Mouse (Mus musculus): Measurements from ENCODE around the gene Decr2.
A peak's percentile ranks its signal among the peaks of the same experiment; 100 is the strongest.
"Not testable (repeated sequence)": the region's sequence is repeated elsewhere in the genome, so short reads cannot be mapped to it uniquely, and the experiment has no call there.

The Decr2 gene

DNA sequence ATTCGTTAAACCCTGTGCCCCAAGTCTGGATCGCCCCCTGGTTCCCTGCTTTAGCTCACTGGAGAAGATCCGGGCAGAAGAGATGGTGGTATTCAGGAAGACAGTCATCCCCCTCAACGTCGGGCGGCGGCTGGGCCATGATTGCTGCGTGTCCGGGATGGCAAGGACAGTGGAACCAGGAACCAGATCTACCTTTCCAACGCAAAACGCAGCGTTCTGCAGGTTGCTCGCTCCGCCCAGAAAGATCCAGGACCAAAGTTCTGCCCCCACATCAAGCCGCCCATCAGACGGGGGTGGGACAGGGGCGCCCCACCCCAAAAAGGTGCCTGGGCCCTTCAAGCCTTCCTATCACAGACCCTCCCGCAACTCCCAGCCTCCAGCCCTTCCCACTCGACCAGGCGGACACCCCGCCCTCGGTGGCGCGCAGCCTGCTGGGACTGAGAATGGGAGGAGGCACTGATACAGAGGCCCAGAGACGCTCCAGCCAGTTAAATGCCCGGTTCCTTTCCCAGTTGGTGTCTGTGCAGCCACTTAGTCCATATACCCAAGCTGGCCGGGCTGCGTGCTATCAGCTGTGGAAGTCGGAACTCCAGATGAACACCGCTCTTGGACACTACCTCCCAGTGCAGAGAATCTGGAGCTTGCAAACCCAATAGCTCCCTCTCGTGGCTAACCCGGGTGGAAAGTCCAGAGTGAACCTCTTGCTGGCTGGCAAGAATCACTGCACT is at the start of gene Decr2:
TSS of gene Decr2 (minus strand) at position 433 of the 728 bp plus-strand sequence.
- DNase-seq (ENCODE audit: low spot score) = peak; percentile 81

DNA sequence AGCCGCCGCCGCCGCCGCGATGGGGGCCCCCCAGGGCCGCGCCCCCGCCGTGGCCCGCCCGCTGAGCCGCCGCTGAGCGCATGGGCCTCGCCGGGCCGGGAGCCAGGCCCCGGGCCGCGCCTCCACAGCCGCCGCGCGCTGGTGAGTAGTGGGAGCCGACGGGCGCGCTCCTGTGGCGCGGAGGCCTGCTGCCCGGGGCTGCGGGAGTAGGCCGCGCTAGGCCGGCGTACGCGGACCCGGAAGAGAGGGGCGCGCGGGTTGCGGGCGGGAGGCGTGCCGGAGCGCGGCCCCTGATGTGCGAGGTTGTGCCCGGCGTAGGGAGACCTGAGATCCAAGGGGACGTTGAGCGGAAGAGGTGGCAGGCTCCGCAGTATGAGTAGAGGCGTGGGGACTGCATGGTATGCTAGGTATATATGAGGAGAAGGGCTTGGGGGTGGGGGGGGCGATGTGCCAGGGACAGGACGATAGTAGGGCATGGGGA is 48.8 kb upstream of the Decr2 start:
- no peak for DNase-seq (ENCODE audit: low spot score)

DNA sequence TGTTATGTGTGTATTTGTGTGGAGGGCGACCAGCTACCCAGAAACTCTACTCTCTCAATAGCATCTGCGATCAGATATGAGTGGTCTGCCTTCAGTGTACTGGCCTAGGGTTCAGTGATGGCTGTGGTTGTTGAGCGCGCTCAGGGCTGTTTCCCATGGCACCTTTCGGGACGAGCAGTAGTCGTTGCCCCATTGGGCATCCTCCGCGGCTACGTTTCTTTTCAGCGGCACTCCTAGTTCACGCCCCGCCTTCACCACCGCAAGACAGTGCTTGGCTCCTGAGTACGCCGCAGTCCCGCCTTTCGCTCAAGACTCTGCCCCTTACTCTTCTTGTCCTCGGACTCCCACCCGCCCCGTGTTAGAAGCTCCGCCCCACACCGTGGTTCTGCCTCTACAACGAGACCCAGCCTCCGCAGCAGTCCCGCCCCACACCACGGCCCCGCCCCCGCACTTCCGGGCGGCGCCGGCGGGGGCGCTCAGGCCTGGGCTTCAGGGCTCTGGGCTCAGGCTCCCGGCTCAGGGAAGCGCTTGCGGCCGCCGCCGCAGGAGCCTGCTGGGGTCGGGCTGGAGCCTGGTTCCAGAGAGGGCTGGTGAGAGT is 48.2 kb upstream of the Decr2 start, which contains the start of gene Axin1:
TSS of gene Axin1 (plus strand) at position 450 of the 598 bp plus-strand sequence.
- peak; percentile 81 for DNase-seq (ENCODE audit: low spot score)

DNA sequence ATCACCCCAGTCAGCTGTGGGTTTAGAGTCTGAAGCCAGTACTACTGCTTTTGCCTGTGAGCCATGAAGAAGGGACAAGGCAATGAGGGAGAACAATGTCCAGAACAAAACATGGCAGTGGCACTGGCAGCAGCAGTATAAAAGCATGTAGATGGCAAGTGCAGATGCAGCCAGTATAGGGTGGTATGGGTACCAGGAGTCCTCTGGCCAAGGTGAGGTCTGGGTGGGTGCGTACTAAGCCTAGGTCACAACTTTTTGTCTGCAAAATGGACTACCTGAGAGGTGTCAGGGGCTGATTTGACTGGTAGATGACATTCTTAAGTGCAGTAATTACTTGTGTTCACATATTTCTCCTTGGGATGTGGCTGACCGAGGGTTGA is 47.6 kb upstream of the Decr2 start:
- DNase-seq (ENCODE audit: low spot score) = no peak

DNA sequence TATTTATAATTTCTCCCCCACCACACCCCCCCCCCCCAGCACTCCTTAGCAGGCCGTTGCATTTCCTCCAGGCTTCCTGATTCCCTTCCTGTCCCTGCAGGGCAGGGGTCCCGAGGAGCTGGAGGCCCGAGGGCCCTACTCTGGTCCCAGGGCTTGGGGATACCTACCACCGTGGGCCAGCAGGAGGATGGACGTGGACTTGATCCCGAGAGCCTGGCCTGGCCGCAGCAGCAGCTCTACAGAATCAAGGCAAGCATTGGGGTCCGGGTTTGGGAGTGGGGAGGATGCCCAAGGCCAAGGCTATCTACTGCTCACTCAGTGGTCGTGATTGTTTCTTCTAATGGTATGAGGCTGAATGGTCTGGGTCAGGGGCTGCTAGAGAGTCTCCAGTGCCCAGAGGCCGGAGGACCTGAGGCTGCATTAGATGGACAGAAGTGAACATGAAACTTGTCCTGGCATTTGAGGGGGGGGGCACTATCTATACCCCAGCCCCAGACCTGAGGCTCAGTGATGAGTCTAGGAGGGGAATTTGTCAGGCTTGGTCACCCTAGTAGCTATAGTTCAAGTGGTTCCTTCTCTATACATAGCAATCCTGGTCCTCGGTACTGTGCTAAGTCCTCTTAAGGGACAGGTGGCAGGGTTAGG is 47.1 kb upstream of the Decr2 start:
- DNase-seq (ENCODE audit: low spot score) = no peak

DNA sequence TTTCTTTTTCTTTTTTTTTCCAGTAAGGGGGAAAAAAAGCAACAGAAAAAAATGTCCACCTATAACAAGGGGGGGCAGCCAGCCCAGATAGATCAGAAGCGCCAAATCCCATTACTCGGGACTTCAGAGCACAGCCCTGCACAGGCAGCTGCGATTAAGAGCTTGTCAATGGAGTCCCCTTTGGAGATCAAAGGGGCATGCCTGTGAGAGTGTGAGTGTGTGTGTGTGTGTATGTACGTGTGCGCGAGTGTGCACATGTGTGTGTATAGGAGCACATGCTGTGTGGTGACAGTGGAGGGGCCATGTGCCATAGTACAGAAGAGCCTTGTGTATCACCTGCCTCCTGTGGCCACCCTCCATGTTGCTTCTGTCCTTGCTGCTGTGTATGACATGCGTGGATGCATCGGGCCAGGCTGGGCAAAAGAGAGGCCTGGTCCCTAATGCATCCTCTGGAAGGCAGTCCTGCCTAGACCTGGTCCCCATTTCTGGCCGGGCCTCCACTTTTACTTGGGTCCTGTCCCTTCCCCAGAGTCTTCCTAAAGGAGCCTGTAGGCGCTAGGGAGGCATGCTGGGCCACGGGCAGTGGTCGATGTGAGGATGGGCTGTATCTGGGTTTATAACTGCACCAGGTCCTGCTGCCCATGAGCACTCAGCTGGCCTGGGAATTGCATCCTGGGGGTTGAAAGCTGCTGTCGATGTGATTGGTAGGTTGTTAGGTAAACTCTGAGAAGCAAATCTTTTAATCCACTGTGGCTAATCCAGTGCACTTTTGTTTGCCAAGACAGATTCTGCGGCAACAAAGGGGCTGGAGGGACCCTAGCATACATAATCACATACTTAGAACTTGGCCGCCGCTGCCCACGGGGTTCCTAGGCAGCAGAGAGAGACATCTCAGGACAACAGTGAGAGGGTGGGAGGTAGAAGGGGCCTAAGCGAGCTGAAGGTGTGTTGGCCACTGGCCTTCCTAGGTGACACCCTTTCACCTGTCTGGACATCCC is 42.0 kb upstream of the Decr2 start:
- DNase-seq (ENCODE audit: low spot score) = no peak

DNA sequence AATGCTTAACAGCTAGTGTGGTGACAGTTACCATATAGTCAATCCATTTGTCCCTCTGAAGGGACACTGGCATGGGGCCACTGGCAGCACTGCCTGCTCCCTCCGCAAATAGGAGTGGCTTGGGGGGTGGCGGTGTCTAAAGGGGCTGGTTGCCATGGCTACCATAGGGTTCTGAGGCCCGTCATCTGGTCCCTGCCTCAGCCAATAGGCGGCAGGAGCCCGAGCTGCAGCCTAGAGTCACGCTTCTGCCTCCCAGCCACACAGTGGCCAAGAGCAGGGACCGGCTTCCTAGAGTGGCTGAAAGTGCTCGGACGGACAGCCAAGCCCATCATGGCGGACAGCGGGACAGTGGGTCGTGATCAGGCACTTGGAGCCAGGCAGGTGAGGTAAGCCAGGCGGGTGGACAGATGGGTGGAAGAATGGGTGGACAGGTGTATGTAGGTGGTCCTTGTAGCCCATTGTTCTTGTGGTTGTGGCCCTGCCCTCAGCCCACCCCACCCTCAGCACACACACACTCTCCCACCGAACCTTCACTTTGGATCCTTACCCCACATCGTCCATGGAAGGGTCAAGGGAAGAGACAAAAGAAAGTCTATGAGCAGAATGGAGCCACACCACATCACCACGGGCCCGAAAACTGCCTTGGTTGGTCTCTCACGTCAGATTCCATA is 41.1 kb upstream of the Decr2 start:
- no peak for DNase-seq (ENCODE audit: low spot score)

DNA sequence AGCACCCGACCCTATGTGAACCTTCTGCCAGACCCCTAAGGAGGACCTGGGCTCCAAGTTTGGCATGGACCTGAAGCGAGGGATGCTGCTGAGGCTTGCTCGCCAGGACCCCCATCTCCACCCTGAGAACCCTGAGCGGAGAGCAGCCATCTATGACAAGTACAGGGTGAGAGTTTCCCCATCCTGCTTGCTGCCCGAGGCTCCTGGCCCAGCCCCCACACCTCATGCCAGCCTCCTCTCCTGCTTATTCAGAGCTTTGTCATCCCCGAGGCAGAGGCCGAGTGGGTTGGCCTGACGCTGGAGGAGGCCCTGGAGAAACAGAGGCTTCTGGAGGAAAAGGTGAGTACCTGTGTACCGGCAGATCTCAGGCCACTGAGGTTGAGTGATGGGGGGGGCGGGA is 35.1 kb upstream of the Decr2 start:
- no peak for DNase-seq (ENCODE audit: low spot score)

DNA sequence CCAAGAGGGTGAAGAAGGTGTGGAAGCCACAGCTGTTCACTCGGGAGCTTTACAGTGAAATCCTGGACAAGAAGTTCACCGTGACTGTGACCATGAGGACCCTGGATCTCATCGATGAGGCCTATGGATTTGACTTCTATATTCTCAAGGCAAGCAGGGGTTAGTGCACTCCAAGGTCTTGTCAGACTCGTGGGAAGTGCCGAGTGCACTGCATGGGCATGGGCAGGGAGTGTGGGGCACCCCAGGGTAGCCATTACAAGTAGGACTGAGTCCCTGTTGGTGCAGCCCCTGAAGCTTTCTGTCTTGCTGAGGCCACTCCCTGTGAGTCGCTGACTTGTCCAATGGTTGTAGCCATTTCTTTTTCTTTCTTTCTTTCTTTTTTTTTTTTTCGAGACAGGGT is 34.4 kb upstream of the Decr2 start:
- DNase-seq (ENCODE audit: low spot score) = no peak

DNA sequence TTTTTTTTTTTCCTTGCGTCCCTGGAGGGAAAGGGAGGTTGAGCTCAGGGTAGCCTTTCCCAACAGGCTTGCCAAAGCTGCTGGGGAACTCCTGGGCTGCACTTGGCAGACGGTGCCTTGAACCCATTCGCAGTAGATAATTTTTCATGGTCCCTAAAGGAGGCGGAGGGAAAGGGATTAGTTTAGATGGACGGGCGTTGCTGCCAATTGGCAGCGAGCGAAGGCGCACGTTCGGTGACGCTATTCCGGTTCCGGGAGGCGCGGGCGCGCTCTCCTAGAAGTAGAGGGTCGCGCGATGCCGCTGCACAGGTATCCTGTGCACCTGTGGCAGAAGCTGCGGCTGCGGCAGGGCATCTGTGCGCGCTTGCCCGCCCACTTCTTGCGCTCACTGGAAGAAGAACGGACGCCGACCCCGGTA is 33.1 kb upstream of the Decr2 start, which contains the start of gene Mrpl28:
TSS of gene Mrpl28 (plus strand) at position 234 of the 418 bp plus-strand sequence.
- peak; percentile 83 for DNase-seq (ENCODE audit: low spot score)

DNA sequence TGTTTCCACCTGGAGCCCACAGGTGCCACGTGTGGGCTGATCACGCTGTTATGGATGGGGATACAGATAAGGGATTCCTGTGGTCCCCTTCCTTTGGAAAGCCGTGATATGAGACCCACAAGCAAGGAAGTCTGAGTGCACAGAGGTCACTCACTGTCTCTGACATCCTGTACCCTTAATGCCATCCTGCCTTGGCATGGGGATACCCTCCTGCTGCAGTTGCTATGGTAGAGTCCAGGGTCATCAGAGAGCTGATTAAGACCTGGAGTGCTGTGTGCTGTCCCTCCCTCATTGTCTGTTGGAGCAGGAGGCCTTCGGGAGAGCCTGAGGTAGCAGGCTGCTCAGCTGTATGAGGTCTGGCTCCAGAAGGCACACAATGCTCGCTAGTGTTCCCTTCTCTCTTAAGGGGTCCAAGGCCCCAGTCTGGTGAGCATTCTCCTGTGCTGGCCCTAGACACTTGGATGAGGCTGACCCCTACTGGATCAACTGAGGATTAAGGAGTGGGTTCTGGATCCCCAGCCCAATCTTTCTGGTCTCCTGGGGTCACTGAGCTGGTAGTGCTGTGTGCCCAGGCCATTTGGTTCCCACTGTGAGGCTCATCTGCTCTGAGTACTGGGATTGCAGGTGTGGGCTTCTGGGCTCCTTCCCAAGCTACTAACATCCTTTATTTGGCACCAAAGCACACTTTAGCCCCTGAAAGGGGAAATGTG is 32.4 kb upstream of the Decr2 start:
- no peak for DNase-seq (ENCODE audit: low spot score)

DNA sequence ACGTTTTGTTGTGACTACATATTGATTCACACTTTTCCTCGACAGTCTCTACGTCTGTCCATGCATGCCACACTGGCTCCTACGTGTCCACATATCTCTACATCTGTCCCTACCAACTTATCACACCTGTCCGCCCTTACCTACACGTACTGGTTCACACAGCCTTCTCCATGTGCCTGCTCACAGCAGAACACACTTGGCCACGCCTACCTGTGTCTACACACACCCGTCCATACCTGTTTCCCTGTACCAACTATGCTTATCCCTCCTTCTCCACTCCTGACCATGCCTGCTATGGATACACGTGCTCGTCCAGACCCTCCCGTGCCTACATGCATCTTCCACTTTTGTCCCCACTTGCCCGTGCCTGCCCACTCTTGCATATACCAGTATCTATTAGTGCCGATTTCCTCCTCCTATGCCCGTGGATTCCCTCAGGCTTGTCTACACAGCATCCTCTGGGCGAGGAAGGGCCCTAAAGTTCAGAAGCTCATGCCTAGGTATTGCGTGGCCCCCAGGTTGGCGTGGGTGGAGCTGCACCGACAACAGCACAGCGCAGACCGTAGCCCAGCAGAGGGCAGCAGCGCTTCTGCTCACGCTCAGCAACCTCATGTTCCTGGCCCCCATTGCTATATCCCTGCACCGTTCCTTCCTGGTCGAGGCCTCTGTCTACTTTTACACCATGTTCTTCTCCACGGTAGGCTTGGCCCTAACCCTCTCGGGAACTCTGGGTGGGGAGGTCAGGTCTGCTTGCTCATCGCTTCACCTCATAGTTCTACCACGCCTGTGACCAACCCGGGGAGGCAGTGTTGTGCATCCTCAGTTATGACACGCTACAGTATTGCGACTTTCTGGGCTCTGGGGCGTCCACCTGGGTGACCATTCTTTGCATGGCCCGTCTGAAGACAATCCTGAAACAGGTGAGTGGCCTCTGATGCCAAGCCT is 29.9 kb upstream of the Decr2 start:
- DNase-seq (ENCODE audit: low spot score) = peak; percentile 39

DNA sequence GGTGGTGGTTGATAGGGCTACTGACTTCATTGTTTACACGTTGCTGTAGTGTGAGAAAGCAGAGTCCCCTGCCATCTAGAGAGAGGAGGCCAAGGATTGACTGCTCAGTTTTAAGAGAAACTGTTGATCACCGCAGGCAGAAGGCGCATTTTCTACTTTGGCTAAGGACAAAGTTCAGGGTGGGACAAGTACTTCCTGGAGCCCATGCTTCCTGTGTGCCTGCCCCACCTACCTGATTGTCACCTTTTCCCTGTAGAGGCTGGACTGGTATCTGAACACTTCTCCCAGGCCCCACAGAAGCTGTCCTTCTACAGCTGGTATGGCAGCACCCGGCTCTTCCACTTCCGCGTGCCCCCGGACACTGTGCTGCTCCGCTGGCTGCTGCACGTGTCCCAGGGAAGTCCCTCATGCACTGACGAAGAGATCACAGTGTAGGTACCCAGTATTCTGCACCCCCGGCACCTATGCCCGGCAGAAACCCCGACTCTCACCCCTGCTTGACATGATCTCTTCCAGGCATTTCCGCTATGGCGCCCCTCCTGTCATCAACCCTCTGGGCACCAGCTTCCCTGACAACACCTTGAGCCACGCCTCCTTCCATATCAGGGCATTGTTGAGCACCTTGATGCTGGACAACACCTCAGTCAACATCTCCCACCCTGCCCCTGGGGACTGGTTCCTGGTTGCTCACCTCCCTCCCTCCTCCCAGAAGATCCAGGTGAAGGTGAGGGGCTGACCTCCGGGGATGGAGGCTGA is 26.5 kb upstream of the Decr2 start:
- DNase-seq (ENCODE audit: low spot score) = no peak

DNA sequence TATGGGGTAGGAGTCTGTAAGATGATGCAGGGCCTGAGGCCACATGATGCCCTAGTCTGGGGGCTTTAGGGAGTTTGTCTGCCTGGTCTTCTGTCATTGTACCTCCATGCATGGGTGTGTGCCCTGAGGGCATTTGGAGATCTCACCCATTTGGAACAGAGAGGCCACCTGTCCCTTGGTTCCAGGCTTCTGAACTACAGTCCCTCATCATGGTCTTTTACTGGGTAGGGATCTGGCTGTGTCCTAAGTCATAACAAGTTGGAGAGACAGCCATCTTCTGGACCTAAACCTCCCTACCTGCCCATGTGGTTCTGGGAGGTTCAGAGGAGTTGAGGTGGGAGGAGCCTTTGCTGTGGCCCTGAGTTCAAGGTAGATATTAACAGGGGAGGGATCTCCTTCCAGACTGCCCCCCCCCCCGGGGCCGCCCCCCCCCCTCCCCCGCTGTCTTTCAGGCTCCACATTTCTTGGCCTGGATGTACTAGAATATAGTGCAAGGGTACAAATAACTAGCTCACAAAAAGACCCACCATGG is 25.9 kb upstream of the Decr2 start:
- DNase-seq (ENCODE audit: low spot score) = no peak

DNA sequence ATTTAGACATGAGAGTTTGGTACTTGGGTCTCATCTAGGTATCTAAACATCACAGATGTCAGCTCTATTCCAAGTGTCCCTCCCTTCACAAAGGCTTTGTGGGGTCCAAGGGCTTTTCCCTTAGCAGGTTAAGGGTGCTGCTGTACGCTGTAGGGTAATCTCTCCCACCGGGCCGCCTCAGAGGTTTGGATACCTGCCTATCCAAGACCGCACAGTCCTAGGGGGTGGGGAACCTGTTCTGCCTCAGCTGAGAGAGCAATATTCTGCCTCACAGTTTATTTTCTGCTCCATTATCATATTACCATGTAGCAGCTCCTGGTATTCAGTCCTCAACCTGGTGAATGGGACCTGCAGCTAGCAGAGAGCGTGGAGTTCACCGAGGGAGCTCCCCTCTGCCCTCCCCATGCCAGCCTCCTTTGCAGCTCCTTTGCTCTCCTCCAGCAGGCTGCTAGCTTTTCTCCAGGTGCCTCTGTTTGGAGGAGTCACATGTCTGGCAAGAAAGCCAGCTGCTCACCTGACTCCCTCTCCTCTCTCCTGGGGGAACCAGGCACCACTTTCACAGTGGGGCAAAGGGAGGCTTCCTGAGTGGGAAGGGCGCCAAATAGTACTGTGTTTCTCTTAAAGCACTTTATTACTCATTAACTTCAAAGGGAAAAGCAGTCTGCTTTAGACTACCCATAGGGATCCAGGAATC is 25.2 kb upstream of the Decr2 start:
- no peak for DNase-seq (ENCODE audit: low spot score)

DNA sequence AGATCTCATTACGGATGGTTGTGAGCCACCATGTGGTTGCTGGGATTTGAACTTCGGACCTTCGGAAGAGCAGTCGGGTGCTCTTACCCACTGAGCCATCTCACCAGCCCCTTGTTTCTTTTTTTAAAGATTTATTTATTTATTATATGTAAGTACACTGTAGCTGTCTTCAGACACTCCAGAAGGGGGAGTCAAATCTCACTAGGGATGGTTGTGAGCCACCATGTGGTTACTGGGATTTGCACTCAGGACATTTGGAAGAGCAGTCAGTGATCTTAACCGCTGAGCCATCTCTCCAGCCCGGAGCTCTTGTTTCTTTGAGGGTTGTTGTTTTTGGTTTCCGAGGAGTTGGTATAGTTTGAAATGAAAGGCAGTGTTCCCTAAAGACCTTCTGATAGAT is 24.3 kb upstream of the Decr2 start:
- not testable (repeated sequence) for DNase-seq (ENCODE audit: low spot score)

DNA sequence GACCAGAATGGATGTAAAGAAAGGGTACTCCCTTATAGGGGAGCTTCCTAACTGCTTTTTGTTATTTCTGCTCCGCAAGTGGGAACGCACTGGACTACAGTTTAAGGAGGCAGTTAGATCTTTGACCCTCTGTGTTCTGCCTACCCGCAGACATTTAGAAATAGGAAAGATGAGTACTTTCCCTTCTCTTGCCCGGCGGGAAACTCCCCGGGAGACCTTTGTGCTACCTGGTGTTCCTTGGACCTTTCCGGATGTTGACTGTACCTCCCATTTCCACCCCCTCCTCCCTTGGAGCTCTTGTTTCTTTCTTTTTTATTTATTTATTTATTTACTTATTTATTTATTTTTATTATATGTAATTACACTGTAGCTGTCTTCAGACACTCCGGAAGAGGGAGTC is 23.9 kb upstream of the Decr2 start:
- DNase-seq (ENCODE audit: low spot score) = no peak
